In the genomic region with DNA sequence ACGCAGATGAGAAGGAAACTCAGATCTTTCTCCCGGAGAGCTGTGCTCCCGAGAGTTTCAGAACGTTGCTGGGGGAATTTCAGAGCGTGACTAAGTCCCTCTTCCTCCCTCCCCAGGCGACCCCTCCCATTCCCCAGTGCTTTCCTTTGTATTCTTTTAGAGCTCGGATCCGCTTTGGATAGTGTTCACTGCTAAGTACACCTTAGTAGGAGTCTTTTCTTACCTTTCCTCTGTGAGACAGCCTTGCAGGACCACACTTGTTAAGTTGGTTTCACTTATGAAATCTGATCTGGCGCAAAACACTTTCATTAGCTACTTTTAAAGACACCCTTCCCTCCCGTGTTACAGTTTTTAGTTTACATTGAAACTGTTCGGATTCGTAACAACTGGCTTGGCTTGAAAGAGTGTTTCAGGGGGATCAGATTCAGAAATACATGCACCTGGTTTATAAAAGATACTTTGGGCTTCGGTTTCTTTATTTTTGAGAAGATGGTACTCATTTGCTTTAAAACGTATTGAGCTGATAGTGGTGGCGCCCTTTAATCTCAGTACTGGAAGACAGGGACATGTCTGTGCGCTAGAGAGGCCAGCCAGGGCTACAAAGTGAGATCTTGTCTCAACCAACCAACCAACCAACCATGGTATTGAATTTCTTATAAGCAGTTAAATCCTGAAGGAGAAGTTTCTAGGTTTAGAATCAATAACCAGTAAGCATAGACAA, we compare ENCODE assay signal across 8 mouse cellular contexts. TPM values are rescaled to one million over a fixed set of nuclear protein-coding genes. Genes with fewer than 3 reads are reported as not detected.
DNase-seq lines count a peak whose midpoint lies in the region; ATAC-seq and TF ChIP-seq lines count a peak whose summit lies in the region.

No protein-coding gene starts in this region.

- peak overlapping the region; percentile 70 for H3K9ac ChIP-seq in hindbrain, embryonic 11.5 days (ENCODE audit: low read depth, low read length)

- WGBS in hindbrain, embryonic 11.5 days, result 28% methylated on average over 15 of the region's 16 CpGs

- no peak for TF ChIP-seq POLR2A in bone marrow macrophage, adult 2 months (IDR thresholded peaks at IDR 0.05; ENCODE audit: borderline replicate concordance, low read depth, low read length)

- no peak for ATAC-seq in hindbrain, embryonic 11.5 days (ENCODE audit: low FRiP score)
- ATAC-seq in megakaryocyte progenitor cell, adult 5-6 weeks (replicated peaks; ENCODE audit: poor library complexity), result 0 out of 2 replicates have a peak, but pooled peaks have one; percentile 4

- H3K4me2 ChIP-seq in hindbrain, embryonic 11.5 days (replicated peaks; ENCODE audit: low read depth, low read length), result peak overlapping the region; percentile 52

- H3K4me3 ChIP-seq in layer of hippocampus, adult 2 months, result peak overlapping the region; percentile 72
- H3K4me3 ChIP-seq in bone marrow macrophage, adult 2 months (ENCODE audit: insufficient read depth, low read length), result peak overlapping the region; percentile 84
- H3K4me3 ChIP-seq in hindbrain, embryonic 11.5 days (ENCODE audit: low read depth, low read length), result peak overlapping the region; percentile 69

- no peaks in the 10 kb centered on the region for H3K9me3 ChIP-seq in hindbrain, embryonic 11.5 days (ENCODE audit: control insufficient read depth, low read length)

- no peaks in the 10 kb centered on the region for H3K27me3 ChIP-seq in hindbrain, embryonic 11.5 days (ENCODE audit: control insufficient read depth, insufficient read depth, low read length)

- H3K36me3 ChIP-seq in hindbrain, embryonic 11.5 days (ENCODE audit: control insufficient read depth, insufficient read depth, low read length), result no peaks in the 10 kb centered on the region

- DNase-seq in layer of hippocampus, adult 2 months (ENCODE audit: low spot score in 2 of 2), result no peak
- no peak for DNase-seq in layer of hippocampus, adult 11-12 months (ENCODE audit: low spot score)
- DNase-seq in hindbrain, embryonic 11.5 days (ENCODE audit: low spot score), result no peak
- no peak for DNase-seq in retina, postnatal 1 day
- DNase-seq in adrenal gland, postnatal 4 days (ENCODE audit: low spot score in 2 of 2), result no peak
- DNase-seq in retina, embryonic 14.5 days (ENCODE audit: low spot score), result no peak

- peaks cover 26% of the 10 kb centered on the region for H3K4me1 ChIP-seq in bone marrow macrophage, adult 2 months (ENCODE audit: control insufficient read depth, insufficient read depth, low read length)
- H3K4me1 ChIP-seq in hindbrain, embryonic 11.5 days (replicated peaks; ENCODE audit: control insufficient read depth, insufficient read depth, low read length), result no peaks in the 10 kb centered on the region

- H3K27ac ChIP-seq in layer of hippocampus, adult 2 months, result peak overlapping the region; percentile 88
- peak overlapping the region; percentile 89 for H3K27ac ChIP-seq in bone marrow macrophage, adult 2 months (ENCODE audit: insufficient read depth, low read depth, low read length)
- no peak overlapping the region for H3K27ac ChIP-seq in hindbrain, embryonic 11.5 days (ENCODE audit: low read depth, low read length)

- TF ChIP-seq CTCF in layer of hippocampus, adult 2 months (conservative IDR thresholded peaks at IDR 0.05), result no peak
- no peak for TF ChIP-seq CTCF in bone marrow macrophage, adult 2 months (IDR thresholded peaks at IDR 0.05; ENCODE audit: low read depth, low read length)

RNA-seq across cellular contexts. Expression of a gene that starts 0.7 kb away (rescaled TPM):
- 10 to 100 TPM; 39.8 to 41.3 TPM for total RNA-seq in layer of hippocampus, adult 2 months (2021)
- polyA plus RNA-seq in bone marrow macrophage, adult 2 months (2012; ENCODE audit: insufficient read depth, insufficient read length, missing spikeins), result 231 and 232 TPM in 2 replicates
- 63.6 and 73.6 TPM in 2 replicates for polyA plus RNA-seq in hindbrain, embryonic 11.5 days (2014; fragmentation: Nextera tagmentation; extraction: Ambion mirVana)
- total RNA-seq in megakaryocyte progenitor cell, adult 5-6 weeks (2015), result 66.5 and 77.0 TPM in 2 replicates
- total RNA-seq in megakaryocyte progenitor cell, adult 5-6 weeks (2017), result 177 and 181 TPM in 2 replicates
- 10 to 100 TPM; 71.4 to 80.2 TPM for total RNA-seq in adrenal gland, postnatal 4 days (2021)
